Mouse (Mus musculus) small intestine, adult 2 months (tissue): ENCODE results near the gene Olfr177. TPM values are rescaled to one million over a fixed set of nuclear protein-coding genes. Genes with fewer than 3 reads are reported as not detected.

Experiments used
- H3K27ac ChIP-seq: fragments of 200-500 bp; 2 replicates; pipeline ENCODE4 v1.5.1; 2012; ENCODE audit warnings: low read depth, low read length, control low read depth, inconsistent platforms; ENCODE audit not compliant: insufficient read depth
- H3K27me3 ChIP-seq: fragments of 200-500 bp; 2 replicates; pipeline ENCODE4 v1.6.1; 2012; ENCODE audit warnings: mild to moderate bottlenecking, moderate library complexity, low read length, inconsistent platforms; ENCODE audit not compliant: control insufficient read depth, insufficient read depth
- H3K36me3 ChIP-seq: fragments of 200-500 bp; 2 replicates; pipeline ENCODE4 v1.6.1; 2012; ENCODE audit warnings: mild to moderate bottlenecking, low read length, control low read depth, inconsistent platforms; ENCODE audit not compliant: control insufficient read depth, insufficient read depth
- H3K4me1 ChIP-seq: fragments of 200-500 bp; 2 replicates; pipeline ENCODE4 v1.6.1; 2012; ENCODE audit warnings: low read length, inconsistent platforms, mixed read lengths; ENCODE audit not compliant: control insufficient read depth, insufficient read depth, insufficient read length
- H3K4me3 ChIP-seq: fragments of 200-500 bp; 2 replicates; pipeline ENCODE4 v1.5.1; 2012; ENCODE audit warnings: low read depth, mild to moderate bottlenecking, control low read depth, inconsistent platforms, low read length, moderate library complexity
- CTCF ChIP-seq: fragments of 200-500 bp; IDR thresholded peaks from 2 replicates; pipeline ENCODE4 v1.5.1; 2012; ENCODE audit warnings: low read depth, mild to moderate bottlenecking, control low read depth, inconsistent platforms, low read length, moderate library complexity, mixed read lengths; ENCODE audit not compliant: insufficient replicate concordance, insufficient read length; ENCODE audit errors: extremely low read depth
- POLR2A ChIP-seq: fragments of 200-500 bp; IDR thresholded peaks from 2 replicates; pipeline ENCODE4 v1.6.1; 2012; ENCODE audit warnings: low read depth, mild to moderate bottlenecking, control low read depth, inconsistent platforms, low read length, moderate library complexity
- WGBS: fragments of 180-500 bp; shearing (Covaris S2); methylation state at CpG from one replicate; pipeline ENCODE4 v1.1.7; 2018; 5-methylcytosine and 5-hydroxymethylcytosine counted together
- polyA plus RNA-seq: library from polyadenylated mRNA; depleted of rRNA; stranded (reverse); fragments of >200 nt; gene quantifications from 2 replicates; pipeline ENCODE4 v1.2.3, GENCODE M21; 2012; rRNA removed

Olfr177 gene
- polyA plus RNA-seq, result not detected in 2 replicates

DNA sequence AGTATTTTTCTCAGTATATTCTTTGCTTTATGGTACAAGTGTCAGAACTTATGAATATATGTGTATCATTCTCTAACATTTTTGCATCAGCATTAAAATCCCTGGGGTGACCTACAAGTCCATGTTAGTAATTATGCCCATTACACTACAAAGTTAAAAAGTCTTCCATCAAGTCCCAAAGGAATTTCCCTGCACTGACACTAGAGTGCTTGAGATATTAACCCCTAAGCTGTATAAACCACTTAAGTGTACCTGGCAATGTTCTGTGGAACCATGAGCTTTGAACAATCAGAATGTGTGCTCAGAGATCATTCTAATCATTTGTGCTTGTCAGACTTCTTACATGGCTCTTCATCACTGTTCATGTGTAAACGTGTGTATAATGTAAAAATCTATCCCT, at the start of gene Olfr177:
Olfr177 (minus strand) TSS at position 101 of the 400 bp plus-strand sequence.
- Histone ChIP-seq H3K27me3 (no peaks in the 10 kb centered on the region), H3K27ac (no peak within 1 kb of the TSS), H3K4me1 (no peaks in the 10 kb centered on the region), H3K4me3 (no peak within 1 kb of the TSS), H3K36me3 (no peaks in the 10 kb centered on the region)
- 46% methylated on average over 1 of the region's 1 CpGs for WGBS
- TF ChIP-seq CTCF, result no peak
- TF ChIP-seq POLR2A, result no peak

GRCm38 (mm10) chr16:58891963-58892362, 17.4 kb upstream of the Olfr177 start, which contains the start of gene Olfr178:
Olfr178 (minus strand) TSS chr16:58892063.
- Histone ChIP-seq H3K36me3 (no peaks in the 10 kb centered on the region), H3K27ac (no peak within 1 kb of the TSS), H3K4me1 (no peaks in the 10 kb centered on the region), H3K4me3 (no peak within 1 kb of the TSS), H3K27me3 (no peaks in the 10 kb centered on the region)
- TF ChIP-seq CTCF, result no peak
- TF ChIP-seq POLR2A, result no peak
- 85% methylated on average over 3 of the region's 3 CpGs for WGBS

GRCm38 (mm10) chr16:58884416-58884815, 9.8 kb upstream of the Olfr177 start:
- WGBS, result 91% methylated on average over 2 of the region's 2 CpGs

GRCm38 (mm10) chr16:58861479-58861878, 13.1 kb downstream of the Olfr177 start:
- H3K27me3 ChIP-seq, result no peaks in the 10 kb centered on the region
- 45% methylated on average over 1 of the region's 1 CpGs for WGBS
- no peaks in the 10 kb centered on the region for H3K4me1 ChIP-seq
- H3K27ac ChIP-seq, result no peak overlapping the region
- H3K36me3 ChIP-seq, result no peaks in the 10 kb centered on the region
- no peak for TF ChIP-seq CTCF
- TF ChIP-seq POLR2A, result no peak
- H3K4me3 ChIP-seq, result no peak overlapping the region

More at GRCm38 (mm10) chr16:58884416-58884815, 9.8 kb upstream of the Olfr177 start:
- Histone ChIP-seq H3K4me3 (no peak overlapping the region), H3K27me3 (no peaks in the 10 kb centered on the region), H3K36me3 (no peaks in the 10 kb centered on the region), H3K27ac (no peak overlapping the region), H3K4me1 (no peaks in the 10 kb centered on the region)
- TF ChIP-seq POLR2A (no peak), CTCF (no peak)

GRCm38 (mm10) chr16:58860032-58860737, 14.4 kb downstream of the Olfr177 start:
- H3K27ac ChIP-seq, result no peak overlapping the region
- H3K4me3 ChIP-seq, result no peak overlapping the region
- WGBS, result 85% methylated on average over 2 of the region's 2 CpGs
- H3K4me1 ChIP-seq, result no peaks in the 10 kb centered on the region
- no peaks in the 10 kb centered on the region for H3K36me3 ChIP-seq
- H3K27me3 ChIP-seq, result no peaks in the 10 kb centered on the region
- no peak for TF ChIP-seq POLR2A
- TF ChIP-seq CTCF, result no peak

DNA sequence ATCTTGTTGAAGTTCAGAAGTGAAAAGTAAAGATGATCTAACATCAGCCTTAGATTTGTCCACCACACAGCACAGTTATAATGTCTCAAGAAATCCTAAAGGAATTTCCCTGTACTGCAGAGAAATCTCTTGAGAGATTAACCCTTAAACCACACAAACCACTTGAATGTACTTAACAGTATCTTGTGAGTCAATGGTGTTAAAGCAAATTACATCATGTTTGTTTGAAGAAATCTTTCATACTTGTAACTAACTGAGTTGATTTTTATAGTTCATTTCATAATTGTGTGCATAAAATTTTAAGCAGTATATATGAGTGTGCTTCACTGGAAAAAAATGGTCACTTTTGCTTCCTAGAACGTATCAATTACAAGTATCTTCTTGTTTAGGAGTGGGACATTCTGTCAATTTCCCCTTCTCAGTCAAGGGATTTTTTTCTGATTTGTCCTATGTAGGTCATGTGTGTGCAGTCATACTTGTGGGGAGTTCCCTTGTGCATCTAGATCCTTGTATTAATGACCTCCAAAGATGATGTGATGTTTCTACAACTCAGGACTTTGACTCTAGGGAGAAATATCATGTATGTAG, 47.7 kb downstream of the Olfr177 start, which contains the start of gene Olfr175-ps1:
Olfr175-ps1 (minus strand) TSS at position 51 of the 588 bp plus-strand sequence.
- WGBS, result 90% methylated on average over 1 of the region's 1 CpGs
- Histone ChIP-seq H3K4me3 (no peak within 1 kb of the TSS), H3K4me1 (no peaks in the 10 kb centered on the region), H3K36me3 (no peaks in the 10 kb centered on the region), H3K27ac (no peak within 1 kb of the TSS), H3K27me3 (no peaks in the 10 kb centered on the region)
- TF ChIP-seq CTCF, result no peak

Other genes with a start within 250 kb of the Olfr177 start
- gene E330017A01Rik, start 236.0 kb downstream of the Olfr177 start, polyA plus RNA-seq, result not detected in 2 replicates
- 10.5 and 12.0 TPM in 2 replicates for gene Cpox, start 204.5 kb downstream of the Olfr177 start, polyA plus RNA-seq
- gene Gpr15, start 155.7 kb downstream of the Olfr177 start, polyA plus RNA-seq, result 0.10 TPM in 1 of 2 replicates, not detected in the other
- 28.0 and 43.0 TPM in 2 replicates for gene Cldnd1, start 146.9 kb downstream of the Olfr177 start, polyA plus RNA-seq
- gene Olfr172, start 111.6 kb downstream of the Olfr177 start, polyA plus RNA-seq, result not detected in 2 replicates
- gene Olfr173, start 74.5 kb downstream of the Olfr177 start, polyA plus RNA-seq, result not detected in 2 replicates
- gene Olfr175-ps1, start 48.0 kb downstream of the Olfr177 start, polyA plus RNA-seq, result not detected in 2 replicates
- not detected in 2 replicates for gene Olfr178, start 17.3 kb upstream of the Olfr177 start, polyA plus RNA-seq
- not detected in 2 replicates for gene Olfr181, start 54.0 kb upstream of the Olfr177 start, polyA plus RNA-seq
- gene Olfr180, start 54.6 kb upstream of the Olfr177 start, polyA plus RNA-seq, result not detected in 2 replicates
- not detected in 2 replicates for gene Olfr183, start 120.6 kb upstream of the Olfr177 start, polyA plus RNA-seq
- gene Olfr186, start 155.5 kb upstream of the Olfr177 start, polyA plus RNA-seq, result not detected in 2 replicates
- not detected in 2 replicates for gene Olfr187, start 165.0 kb upstream of the Olfr177 start, polyA plus RNA-seq
- gene Olfr190, start 203.2 kb upstream of the Olfr177 start, polyA plus RNA-seq, result not detected in 2 replicates
- gene Olfr191, start 215.1 kb upstream of the Olfr177 start, polyA plus RNA-seq, result not detected in 2 replicates
- not detected in 2 replicates for gene Olfr193, start 237.1 kb upstream of the Olfr177 start, polyA plus RNA-seq
- gene Olfr194, start 246.3 kb upstream of the Olfr177 start, polyA plus RNA-seq, result not detected in 2 replicates